Mouse (Mus musculus) thymus, postnatal 10 days (tissue): ENCODE data around the gene Smox.

ENCODE experiments used
- DNase-seq, 2 experiments: peaks; one replicate each; pipeline ENCODE4 v3.0.0; 2021; ENCODE audit warnings: low spot score in 2 of 2

Gene Smox

GRCm38 (mm10) chr2:131513477-131513876 is 22.2 kb downstream of the Smox start:
- DNase-seq: no peak

GRCm38 (mm10) chr2:131514055-131514621 is 22.8 kb downstream of the Smox start:
- no peak for DNase-seq

- no peak for DNase-seq
Measured at GRCm38 (mm10) chr2:131517550-131517949, 26.3 kb downstream of the Smox start.

- DNase-seq: no peak
Measured at GRCm38 (mm10) chr2:131518790-131519189, 27.5 kb downstream of the Smox start.

GRCm38 (mm10) chr2:131520743-131521142 is 29.4 kb downstream of the Smox start:
- no peak for DNase-seq

GRCm38 (mm10) chr2:131527061-131527460 is 35.8 kb downstream of the Smox start:
- peak in 1 of 2 experiments; percentile 41 for DNase-seq

- peak in 1 of 2 experiments; percentile 53 for DNase-seq
Measured at GRCm38 (mm10) chr2:131529898-131530622, 38.8 kb downstream of the Smox start.

GRCm38 (mm10) chr2:131530623-131531008 is 39.3 kb downstream of the Smox start:
- DNase-seq: peak; percentile 19 to 57

- no peak for DNase-seq
Measured at GRCm38 (mm10) chr2:131531271-131531670, 40.0 kb downstream of the Smox start.

GRCm38 (mm10) chr2:131535168-131535567 is 43.9 kb downstream of the Smox start:
- DNase-seq: no peak

- no peak for DNase-seq
Measured at GRCm38 (mm10) chr2:131538341-131538740, 47.0 kb downstream of the Smox start.

- DNase-seq: no peak
Measured at GRCm38 (mm10) chr2:131539780-131540179, 48.5 kb downstream of the Smox start.

GRCm38 (mm10) chr2:131541686-131542085 is 50.4 kb downstream of the Smox start:
- no peak for DNase-seq

- DNase-seq: no peak
Measured at GRCm38 (mm10) chr2:131542531-131542930, 51.2 kb downstream of the Smox start.

- DNase-seq: peak in 1 of 2 experiments; percentile 51
Measured at GRCm38 (mm10) chr2:131545386-131546307, 54.4 kb downstream of the Smox start.

GRCm38 (mm10) chr2:131546308-131546700 is 55.0 kb downstream of the Smox start:
- no peak for DNase-seq

GRCm38 (mm10) chr2:131546745-131547408 is 55.6 kb downstream of the Smox start:
- no peak for DNase-seq

- no peak for DNase-seq
Measured at GRCm38 (mm10) chr2:131548330-131548729, 57.0 kb downstream of the Smox start.

- no peak for DNase-seq
Measured at GRCm38 (mm10) chr2:131549090-131549489, 57.8 kb downstream of the Smox start.

GRCm38 (mm10) chr2:131550474-131550873 is 59.2 kb downstream of the Smox start:
- no peak for DNase-seq

GRCm38 (mm10) chr2:131550906-131551305 is 59.6 kb downstream of the Smox start:
- DNase-seq: no peak
